Comparison of ENCODE assay signal across 24 mouse cellular contexts in the genomic region with DNA sequence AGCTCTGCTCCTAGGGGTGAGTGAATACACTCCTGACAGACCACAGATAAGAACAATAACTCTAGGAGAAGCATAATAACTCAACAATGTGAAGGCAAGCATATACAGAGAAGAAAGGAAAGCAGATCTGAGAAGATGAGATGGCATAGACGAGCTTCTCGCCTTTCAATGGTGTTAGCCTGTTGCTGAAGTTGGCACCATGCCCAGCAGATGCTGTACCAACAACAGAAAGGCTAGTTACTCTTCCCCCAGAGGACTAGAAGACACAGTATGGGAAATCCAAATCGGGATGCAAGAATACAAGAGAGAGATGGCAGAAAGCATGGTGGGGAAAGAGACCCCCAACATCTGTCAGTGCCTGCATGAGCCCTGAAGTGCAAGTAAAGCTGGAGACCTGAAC. TPM values are rescaled to one million over a fixed set of nuclear protein-coding genes. Genes with fewer than 3 reads are reported as not detected.
A peak's percentile ranks its signal among the peaks of the same experiment; 100 is the strongest.
DNase-seq lines count a peak whose midpoint lies in the region; ATAC-seq and TF ChIP-seq lines count a peak whose summit lies in the region.
"Had no signal": no experiment of that assay in that cellular context is flagged by ENCODE, and none has a peak within 500 bp of the region (broad histone marks: within the 10 kb centered on the region; RNA-seq: fewer than 3 reads in every experiment).

No protein-coding gene starts in this region.

- H3K27me3 ChIP-seq in embryonic facial prominence, embryonic 14.5 days (replicated peaks; ENCODE audit: control insufficient read depth, insufficient read depth, low read length), result no peaks in the 10 kb centered on the region
- H3K27me3 ChIP-seq in embryonic facial prominence, embryonic 10.5 days (replicated peaks; ENCODE audit: low read depth, poor library complexity, severe bottlenecking), result no peaks in the 10 kb centered on the region
- H3K27me3 ChIP-seq in midbrain, postnatal 0 days (ENCODE audit: insufficient read depth, low read length), result no peaks in the 10 kb centered on the region
- H3K27me3 ChIP-seq in midbrain, embryonic 13.5 days, result no peaks in the 10 kb centered on the region
- H3K27me3 ChIP-seq: heart, embryonic 13.5 days; hindbrain, embryonic 12.5 days; liver, embryonic 13.5 days; lung, embryonic 15.5 days; neural tube, embryonic 15.5 days; stomach, embryonic 15.5 days had no signal

- no peak overlapping the region for H3K4me3 ChIP-seq in embryonic facial prominence, embryonic 14.5 days (ENCODE audit: low read depth, low read length)
- no peak overlapping the region for H3K4me3 ChIP-seq in embryonic facial prominence, embryonic 10.5 days
- H3K4me3 ChIP-seq in midbrain, postnatal 0 days (ENCODE audit: low read depth, low read length), result no peak overlapping the region
- no peak overlapping the region for H3K4me3 ChIP-seq in midbrain, embryonic 13.5 days (replicated peaks)
- H3K4me3 ChIP-seq: heart, embryonic 13.5 days; hindbrain, embryonic 12.5 days; liver, embryonic 13.5 days; lung, embryonic 15.5 days; neural tube, embryonic 15.5 days; stomach, embryonic 15.5 days had no signal

- peak; percentile 68 for DNase-seq in embryonic facial prominence, embryonic 14.5 days (ENCODE audit: low spot score)
- DNase-seq in embryonic facial prominence, embryonic 10.5 days (ENCODE audit: low spot score), result no peak
- peak; percentile 33 for DNase-seq in kidney, postnatal 10 days
- DNase-seq in kidney, adult 11 months, result no peak
- peak; percentile 26 for DNase-seq in midbrain, postnatal 0 days (ENCODE audit: low spot score)
- peak; percentile 7 for DNase-seq in adipocyte (ENCODE audit: low spot score)
- DNase-seq in Muller cell, postnatal 12 days (ENCODE audit: inconsistent ontology term), result no peak
- DNase-seq: adrenal gland, adult 8-10 months; cerebellum, adult 9-11 months; heart, adult 18-20 months; heart, postnatal 14 days; kidney, adult 18-20 months; liver, embryonic 13.5 days; right cerebral cortex, postnatal 25 days; thymus, postnatal 25 days had no signal

- H3K9ac ChIP-seq in embryonic facial prominence, embryonic 14.5 days (ENCODE audit: low read depth, low read length), result no peak overlapping the region
- no peak overlapping the region for H3K9ac ChIP-seq in midbrain, postnatal 0 days (replicated peaks; ENCODE audit: low read length, poor library complexity, severe bottlenecking)
- no peak overlapping the region for H3K9ac ChIP-seq in midbrain, embryonic 13.5 days (replicated peaks)
- H3K9ac ChIP-seq: heart, embryonic 13.5 days; hindbrain, embryonic 12.5 days; liver, embryonic 13.5 days; lung, embryonic 15.5 days; neural tube, embryonic 15.5 days; stomach, embryonic 15.5 days had no signal

- 50% methylated on average over 3 of the region's 3 CpGs for WGBS in embryonic facial prominence, embryonic 14.5 days
- WGBS in embryonic facial prominence, embryonic 10.5 days, result 87% methylated on average over 3 of the region's 3 CpGs
- 51% methylated on average over 3 of the region's 3 CpGs for WGBS in midbrain, postnatal 0 days
- 56% methylated on average over 3 of the region's 3 CpGs for WGBS in midbrain, embryonic 13.5 days

- no peaks in the 10 kb centered on the region for H3K36me3 ChIP-seq in embryonic facial prominence, embryonic 14.5 days (ENCODE audit: control insufficient read depth, insufficient read depth, low read length)
- no peaks in the 10 kb centered on the region for H3K36me3 ChIP-seq in embryonic facial prominence, embryonic 10.5 days (replicated peaks)
- H3K36me3 ChIP-seq in midbrain, postnatal 0 days (ENCODE audit: insufficient read depth, low read length), result no peaks in the 10 kb centered on the region
- no peaks in the 10 kb centered on the region for H3K36me3 ChIP-seq in midbrain, embryonic 13.5 days
- H3K36me3 ChIP-seq: heart, embryonic 13.5 days; hindbrain, embryonic 12.5 days; liver, embryonic 13.5 days; lung, embryonic 15.5 days; neural tube, embryonic 15.5 days; stomach, embryonic 15.5 days had no signal

- no peak overlapping the region for H3K4me2 ChIP-seq in embryonic facial prominence, embryonic 14.5 days (ENCODE audit: low read depth, low read length)
- no peak overlapping the region for H3K4me2 ChIP-seq in midbrain, postnatal 0 days (ENCODE audit: low read depth, low read length, poor library complexity, severe bottlenecking)
- no peak overlapping the region for H3K4me2 ChIP-seq in midbrain, embryonic 13.5 days (replicated peaks)
- H3K4me2 ChIP-seq: heart, embryonic 13.5 days; hindbrain, embryonic 12.5 days; liver, embryonic 13.5 days; lung, embryonic 15.5 days; neural tube, embryonic 15.5 days; stomach, embryonic 15.5 days had no signal

- no peak for ATAC-seq in embryonic facial prominence, embryonic 14.5 days (ENCODE audit: low read depth)
- ATAC-seq in midbrain, postnatal 0 days (ENCODE audit: low FRiP score), result no peak
- ATAC-seq in midbrain, embryonic 13.5 days, result no peak
- ATAC-seq: CD4-positive, CD25-positive, alpha-beta regulatory T cell, adult 4 months had no signal

- no peaks in the 10 kb centered on the region for H3K4me1 ChIP-seq in embryonic facial prominence, embryonic 14.5 days (ENCODE audit: control insufficient read depth, insufficient read depth, low read length)
- no peaks in the 10 kb centered on the region for H3K4me1 ChIP-seq in embryonic facial prominence, embryonic 10.5 days
- no peaks in the 10 kb centered on the region for H3K4me1 ChIP-seq in midbrain, postnatal 0 days (ENCODE audit: insufficient read depth, low read length)
- H3K4me1 ChIP-seq in midbrain, embryonic 13.5 days (replicated peaks), result no peaks in the 10 kb centered on the region
- H3K4me1 ChIP-seq: hindbrain, embryonic 12.5 days; liver, embryonic 13.5 days; stomach, embryonic 15.5 days had no signal

- H3K9me3 ChIP-seq in embryonic facial prominence, embryonic 14.5 days (ENCODE audit: control insufficient read depth, low read length), result no peaks in the 10 kb centered on the region
- H3K9me3 ChIP-seq in embryonic facial prominence, embryonic 10.5 days, result no peaks in the 10 kb centered on the region
- H3K9me3 ChIP-seq in midbrain, postnatal 0 days (ENCODE audit: low read length), result no peaks in the 10 kb centered on the region
- H3K9me3 ChIP-seq in midbrain, embryonic 13.5 days, result no peaks in the 10 kb centered on the region
- H3K9me3 ChIP-seq: heart, embryonic 13.5 days; hindbrain, embryonic 12.5 days; liver, embryonic 13.5 days; lung, embryonic 15.5 days; neural tube, embryonic 15.5 days; stomach, embryonic 15.5 days had no signal

- H3K27ac ChIP-seq in embryonic facial prominence, embryonic 14.5 days (replicated peaks; ENCODE audit: low read depth, low read length), result no peak overlapping the region
- H3K27ac ChIP-seq in embryonic facial prominence, embryonic 10.5 days (replicated peaks), result no peak overlapping the region
- H3K27ac ChIP-seq in midbrain, postnatal 0 days (ENCODE audit: low read depth, low read length), result no peak overlapping the region
- no peak overlapping the region for H3K27ac ChIP-seq in midbrain, embryonic 13.5 days
- H3K27ac ChIP-seq: heart, embryonic 13.5 days; hindbrain, embryonic 12.5 days; kidney, postnatal 0 days; liver, embryonic 13.5 days; lung, embryonic 15.5 days; neural tube, embryonic 15.5 days; stomach, embryonic 15.5 days had no signal

- TF ChIP-seq CTCF in midbrain, postnatal 0 days (IDR thresholded peaks at IDR 0.05), result no peak

RNA-seq across cellular contexts. Expression of a gene that starts 22.2 kb away (rescaled TPM):
- polyA plus RNA-seq in embryonic facial prominence, embryonic 14.5 days (2014; fragmentation: Nextera tagmentation; extraction: Ambion mirVana), result 160 and 181 TPM in 2 replicates
- 18.7 and 23.5 TPM in 2 replicates for polyA plus RNA-seq in embryonic facial prominence, embryonic 10.5 days (2016; fragmentation: Nextera tagmentation; extraction: Ambion mirVana)
- 34.8 and 36.2 TPM in 2 replicates for total RNA-seq in midbrain, postnatal 0 days (2014; rRNA removed)
- polyA plus RNA-seq in midbrain, postnatal 0 days (2015; fragmentation: Nextera tagmentation; extraction: Ambion mirVana), result 74.7 and 80.4 TPM in 2 replicates
- polyA plus RNA-seq in midbrain, embryonic 13.5 days (2015; fragmentation: Nextera tagmentation; extraction: Ambion mirVana), result 64.0 and 66.9 TPM in 2 replicates
- total RNA-seq: megakaryocyte-erythroid progenitor cell, adult 5-6 weeks had no signal

Comparison
In these comparisons a context has a peak if more than half of its experiments do, and no peak if none do; other contexts are left out.
1. DNase-seq: peak in embryonic facial prominence, embryonic 14.5 days (single experiment), kidney, postnatal 10 days (single experiment), midbrain, postnatal 0 days (single experiment) and adipocyte (single experiment); none in embryonic facial prominence, embryonic 10.5 days (single experiment), kidney, adult 11 months (single experiment) and Muller cell, postnatal 12 days (single experiment).